Mouse (Mus musculus) embryonic facial prominence, embryonic 11.5 days (tissue): ENCODE measurements around the gene Wsb2. TPM values are rescaled to one million over a fixed set of nuclear protein-coding genes. Genes with fewer than 3 reads are reported as not detected.
"Not testable (repeated sequence)": the region's sequence is repeated elsewhere in the genome, so short reads cannot be mapped to it uniquely, and the experiment has no call there.

ENCODE experiments used
- ATAC-seq: fragments of 200-750 bp; cut with Nextera tagmentation; replicated peaks from 2 replicates; pipeline ENCODE4 v1.8.0; 2017; ENCODE audit warnings: low read depth; ENCODE audit not compliant: insufficient number of reproducible peaks, low FRiP score, low TSS enrichment
- DNase-seq: peaks from one replicate; pipeline ENCODE4 v3.0.0-alpha.2; 2015; ENCODE audit warnings: low spot score
- H3K27ac ChIP-seq: fragments of 300-500 bp; sonication (generic); replicated peaks from 2 replicates; pipeline ENCODE4 v1.5.1; 2014; ENCODE audit warnings: mild to moderate bottlenecking, low read depth, low read length, control low read depth
- H3K27me3 ChIP-seq: fragments of 300-500 bp; sonication (generic); 2 replicates; pipeline ENCODE4 v1.6.1; 2014; ENCODE audit warnings: mild to moderate bottlenecking, low read length, moderate library complexity, mixed read lengths; ENCODE audit not compliant: control insufficient read depth, insufficient read depth
- H3K36me3 ChIP-seq: fragments of 300-500 bp; sonication (generic); replicated peaks from 2 replicates; pipeline ENCODE4 v1.6.1; 2014; ENCODE audit warnings: low read depth, mild to moderate bottlenecking, low read length, moderate library complexity, mixed read lengths; ENCODE audit not compliant: control insufficient read depth, insufficient read depth
- H3K4me1 ChIP-seq: fragments of 300-500 bp; sonication (generic); 2 replicates; pipeline ENCODE4 v1.6.1; 2014; ENCODE audit warnings: low read length, mixed read lengths; ENCODE audit not compliant: control insufficient read depth, insufficient read depth
- H3K4me2 ChIP-seq: fragments of 300-500 bp; sonication (generic); 2 replicates; pipeline ENCODE4 v1.6.1; 2014; ENCODE audit warnings: low read depth, mild to moderate bottlenecking, control low read depth, low read length, moderate library complexity
- H3K4me3 ChIP-seq: fragments of 300-500 bp; sonication (generic); 2 replicates; pipeline ENCODE4 v1.5.1; 2014; ENCODE audit warnings: low read depth, low read length, control low read depth
- H3K9ac ChIP-seq: fragments of 300-500 bp; sonication (generic); replicated peaks from 2 replicates; pipeline ENCODE4 v1.6.1; 2014; ENCODE audit warnings: mild to moderate bottlenecking, control low read depth, low read length
- H3K9me3 ChIP-seq: fragments of 300-500 bp; sonication (generic); replicated peaks from 2 replicates; pipeline ENCODE4 v1.6.1; 2016; ENCODE audit warnings: mild to moderate bottlenecking, low read length, inconsistent platforms, mixed read lengths; ENCODE audit not compliant: control insufficient read depth
- WGBS: fragments of 180-500 bp; shearing (Covaris S2); extraction: QIAGEN DNeasy Blood & Tissue Kit; methylation state at CpG from one replicate; pipeline ENCODE4 v1.1.7; 2014; 5-methylcytosine and 5-hydroxymethylcytosine counted together
- polyA plus RNA-seq: library from polyadenylated mRNA; unstranded; fragments of >200 nt; fragmentation: Nextera tagmentation; extraction: Ambion mirVana; gene quantifications from 2 replicates; pipeline ENCODE4 v1.2.1, GENCODE M21; 2014

Wsb2 gene
- polyA plus RNA-seq, 1 experiment from 2014 or later = 53.6 TPM

DNA sequence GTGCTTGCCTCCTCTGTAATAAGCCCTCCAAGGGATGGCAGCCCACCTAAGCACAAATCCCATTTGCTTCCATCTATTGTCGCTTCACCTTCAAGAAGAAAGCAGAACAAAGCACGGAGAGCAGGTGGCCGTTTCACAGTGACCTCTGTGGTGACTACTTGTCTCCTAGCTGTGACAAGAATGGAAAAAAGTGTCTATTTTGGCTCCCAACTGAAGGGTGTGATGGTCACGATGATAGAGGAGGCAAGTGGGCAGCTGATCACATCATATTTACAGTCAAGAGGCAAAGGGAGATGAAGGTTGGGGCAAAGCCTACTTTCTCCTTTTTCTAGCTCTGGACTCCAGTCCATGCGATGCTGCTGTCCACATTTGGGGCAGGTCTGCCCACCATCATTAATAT, 38.7 kb downstream of the Wsb2 start:
- Histone ChIP-seq H3K27me3 (no peaks in the 10 kb centered on the region), H3K9me3 (no peaks in the 10 kb centered on the region), H3K4me3 (no peak overlapping the region), H3K36me3 (no peaks in the 10 kb centered on the region), H3K27ac (no peak overlapping the region), H3K9ac (no peak overlapping the region), H3K4me1 (no peaks in the 10 kb centered on the region), H3K4me2 (no peak overlapping the region)
- ATAC-seq (no peak), DNase-seq (no peak)
- WGBS = 85% methylated on average over 5 of the region's 5 CpGs

DNA sequence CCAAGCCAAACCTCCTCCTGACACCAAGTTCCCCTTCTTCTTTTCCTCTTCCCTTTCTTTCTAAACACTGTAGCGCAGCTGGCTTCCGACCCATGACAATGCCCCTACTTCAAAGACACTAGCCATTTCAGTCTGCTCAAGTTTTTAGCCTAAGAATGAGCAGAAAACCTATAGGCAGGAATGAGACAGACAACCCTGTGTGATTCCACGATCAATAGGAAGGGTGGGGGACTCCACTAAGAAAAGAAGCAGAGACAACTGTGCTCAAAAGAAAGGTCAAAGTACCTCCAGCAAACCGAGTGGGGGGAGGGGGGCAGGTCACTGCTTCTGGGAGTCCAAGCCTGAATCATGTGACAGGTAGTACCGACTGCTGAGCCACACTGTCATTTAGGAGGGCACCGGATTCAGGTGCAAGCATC, 39.5 kb downstream of the Wsb2 start:
- Histone ChIP-seq H3K36me3 (no peaks in the 10 kb centered on the region), H3K9ac (no peak overlapping the region), H3K27me3 (no peaks in the 10 kb centered on the region), H3K4me3 (no peak overlapping the region), H3K4me2 (no peak overlapping the region), H3K9me3 (no peaks in the 10 kb centered on the region), H3K27ac (no peak overlapping the region), H3K4me1 (no peaks in the 10 kb centered on the region)
- no peak for ATAC-seq
- 67% methylated on average over 6 of the region's 6 CpGs for WGBS
- DNase-seq = no peak

DNA sequence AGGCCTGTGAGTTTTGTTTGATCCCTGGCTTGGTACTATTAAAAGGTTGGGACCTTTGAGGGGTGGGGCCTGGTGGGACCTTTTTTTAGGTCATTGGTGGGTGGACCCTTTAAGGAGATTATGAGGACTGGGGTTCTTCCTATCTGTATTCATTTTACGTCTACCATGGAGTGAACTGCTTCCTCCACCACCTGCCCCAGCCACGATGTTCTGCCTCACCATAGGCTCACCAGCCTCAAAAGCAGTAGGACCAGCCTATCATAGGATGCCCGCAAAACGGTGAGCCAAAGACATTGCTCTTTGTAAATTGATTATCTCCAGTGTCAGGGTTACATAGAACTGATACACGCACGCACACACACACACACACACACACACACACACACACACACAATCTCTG, 40.3 kb downstream of the Wsb2 start:
- Histone ChIP-seq H3K4me3 (no peak overlapping the region), H3K4me1 (no peaks in the 10 kb centered on the region), H3K4me2 (no peak overlapping the region), H3K9ac (no peak overlapping the region), H3K27ac (no peak overlapping the region), H3K36me3 (no peaks in the 10 kb centered on the region), H3K9me3 (no peaks in the 10 kb centered on the region), H3K27me3 (no peaks in the 10 kb centered on the region)
- DNase-seq (no peak), ATAC-seq (no peak)
- 81% methylated on average over 6 of the region's 6 CpGs for WGBS

DNA sequence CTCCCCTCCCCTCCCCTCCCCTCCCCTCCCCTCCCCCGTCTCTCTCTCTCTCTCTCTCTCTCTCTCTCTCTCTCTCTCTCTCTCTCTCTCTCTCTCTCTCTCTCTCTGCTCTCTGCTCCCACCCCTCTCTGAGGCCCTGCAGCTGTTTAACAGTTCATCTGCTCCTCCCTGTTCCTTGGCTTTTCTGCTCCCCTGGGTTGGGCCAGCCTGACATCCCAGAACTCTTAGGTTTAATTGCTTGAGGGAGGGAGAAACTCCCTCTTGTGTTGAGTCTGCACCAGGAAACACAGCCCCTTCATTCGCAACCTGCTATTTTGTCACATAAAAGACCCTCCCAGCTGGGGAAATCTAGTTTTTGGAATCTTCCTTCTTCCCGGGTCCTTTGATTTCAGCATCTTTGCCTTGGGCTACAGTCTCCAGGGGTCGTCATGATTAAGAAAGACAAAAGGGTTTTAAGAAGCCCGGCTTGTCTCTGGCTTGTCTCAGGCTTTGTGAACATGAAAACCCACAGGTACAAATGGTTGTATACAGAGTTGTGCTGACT, 41.0 kb downstream of the Wsb2 start:
- no peak overlapping the region for H3K27ac ChIP-seq
- no peak for DNase-seq
- no peak for ATAC-seq
- H3K9me3 ChIP-seq = no peaks in the 10 kb centered on the region
- H3K4me3 ChIP-seq = no peak overlapping the region
- 20% methylated on average over 4 of the region's 5 CpGs for WGBS
- H3K27me3 ChIP-seq = no peaks in the 10 kb centered on the region
- H3K9ac ChIP-seq = no peak overlapping the region
- no peaks in the 10 kb centered on the region for H3K36me3 ChIP-seq
- no peaks in the 10 kb centered on the region for H3K4me1 ChIP-seq
- H3K4me2 ChIP-seq = no peak overlapping the region

DNA sequence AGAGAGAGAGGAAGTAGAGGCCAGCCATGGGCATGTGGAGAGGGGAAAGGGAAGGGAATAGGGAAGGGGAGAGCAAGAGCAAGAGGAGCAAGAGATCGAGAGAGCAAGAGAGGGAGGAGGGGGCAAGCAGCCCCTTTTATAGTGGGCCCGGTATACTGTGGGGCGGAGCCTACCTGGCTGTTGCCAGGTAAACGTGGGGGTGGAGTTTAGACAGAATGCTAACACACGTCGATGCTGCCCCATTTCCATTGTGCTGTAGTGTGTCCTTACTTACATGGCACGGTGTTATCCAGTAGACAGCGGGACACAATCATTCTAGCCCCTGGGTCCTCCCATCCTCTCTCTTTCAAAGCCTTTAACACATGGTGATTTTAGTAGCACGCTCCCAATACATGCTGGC, 42.2 kb downstream of the Wsb2 start:
- no peaks in the 10 kb centered on the region for H3K27me3 ChIP-seq
- WGBS = 74% methylated on average over 9 of the region's 9 CpGs
- no peak for ATAC-seq
- no peak overlapping the region for H3K4me2 ChIP-seq
- H3K9me3 ChIP-seq = no peaks in the 10 kb centered on the region
- H3K36me3 ChIP-seq = no peaks in the 10 kb centered on the region
- no peak overlapping the region for H3K9ac ChIP-seq
- no peak for DNase-seq
- no peak overlapping the region for H3K27ac ChIP-seq
- no peak overlapping the region for H3K4me3 ChIP-seq
- no peaks in the 10 kb centered on the region for H3K4me1 ChIP-seq

DNA sequence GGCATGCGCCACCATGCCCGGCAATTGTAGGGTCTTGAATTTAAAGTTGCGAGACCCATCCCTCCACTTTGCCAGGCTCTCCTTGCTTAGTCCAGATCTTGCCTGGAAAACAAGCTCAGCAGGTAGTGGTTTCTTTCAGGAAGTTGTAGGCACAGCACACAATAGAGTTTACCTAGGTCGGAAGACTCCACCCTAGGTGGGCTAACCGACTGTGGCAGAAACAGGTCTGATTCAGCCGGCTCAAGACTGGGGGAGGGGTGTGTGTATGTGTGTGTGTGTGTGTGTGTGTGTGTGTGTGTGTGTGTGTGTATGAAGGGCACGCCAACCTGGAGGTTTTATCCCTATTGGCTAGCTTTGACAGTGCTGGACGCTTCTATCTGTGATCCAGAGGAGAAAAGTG, 46.5 kb downstream of the Wsb2 start:
- no peak overlapping the region for H3K4me2 ChIP-seq
- no peak for DNase-seq
- no peak overlapping the region for H3K9ac ChIP-seq
- no peaks in the 10 kb centered on the region for H3K27me3 ChIP-seq
- no peaks in the 10 kb centered on the region for H3K4me1 ChIP-seq
- no peak overlapping the region for H3K27ac ChIP-seq
- H3K9me3 ChIP-seq = no peaks in the 10 kb centered on the region
- H3K4me3 ChIP-seq = no peak overlapping the region
- ATAC-seq = no peak
- no peaks in the 10 kb centered on the region for H3K36me3 ChIP-seq
- 90% methylated on average over 8 of the region's 8 CpGs for WGBS

DNA sequence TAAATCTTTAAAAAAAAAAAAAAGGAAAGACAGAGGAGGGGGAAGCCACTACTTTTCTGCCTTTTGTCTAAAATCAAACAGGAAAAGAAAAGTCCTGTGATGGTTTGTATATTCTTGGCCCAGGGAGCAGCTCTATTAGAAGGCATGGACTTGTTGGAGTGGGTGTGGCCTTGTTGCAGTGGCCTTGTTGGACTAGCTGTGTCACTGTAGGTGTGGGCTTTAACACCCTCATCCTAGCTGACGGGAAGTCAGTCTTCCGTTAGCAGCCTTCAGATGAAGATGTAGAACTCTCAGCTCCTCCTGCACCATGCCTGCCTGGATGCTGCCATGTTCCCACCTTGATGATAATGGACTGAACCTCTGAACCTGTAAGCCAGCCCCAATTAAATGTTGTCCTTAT, 47.6 kb downstream of the Wsb2 start:
- H3K9ac ChIP-seq, DNase-seq, H3K4me3 ChIP-seq, H3K27me3 ChIP-seq, H3K27ac ChIP-seq, H3K9me3 ChIP-seq, H3K36me3 ChIP-seq, H3K4me2 ChIP-seq, ATAC-seq, H3K4me1 ChIP-seq: not testable (repeated sequence)
- 90% methylated on average over 2 of the region's 2 CpGs for WGBS

DNA sequence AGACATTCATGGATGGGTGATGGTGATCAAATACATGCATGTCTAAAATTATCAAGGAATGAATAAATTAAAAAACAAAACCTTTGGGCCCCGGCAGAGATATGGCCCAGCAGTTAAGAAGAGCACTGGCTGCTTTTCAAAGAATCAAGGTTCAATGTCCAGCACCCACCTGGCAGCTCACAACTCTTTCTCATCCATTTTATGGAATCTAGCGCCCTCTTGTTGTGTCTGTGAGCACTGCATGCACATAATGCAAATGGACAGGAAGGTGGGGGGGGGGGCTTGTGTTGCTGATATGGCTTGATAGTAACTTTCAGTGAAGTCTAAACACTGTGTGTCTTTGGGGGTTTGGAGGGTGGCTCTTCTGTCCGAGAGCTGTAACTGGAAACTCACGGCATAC, 51.1 kb downstream of the Wsb2 start:
- Histone ChIP-seq H3K36me3 (no peaks in the 10 kb centered on the region), H3K9me3 (no peaks in the 10 kb centered on the region), H3K27ac (no peak overlapping the region), H3K9ac (no peak overlapping the region), H3K4me2 (no peak overlapping the region), H3K4me1 (no peaks in the 10 kb centered on the region; the same call in 1 of the 2 replicates), H3K27me3 (peaks cover 5% of the 10 kb centered on the region), H3K4me3 (no peak overlapping the region)
- WGBS = 68% methylated on average over 4 of the region's 4 CpGs
- no peak for ATAC-seq
- DNase-seq = peak; percentile 41
